Mouse (Mus musculus): ENCODE results near the gene Slc36a4. TPM values are rescaled to one million over a fixed set of nuclear protein-coding genes. Genes with fewer than 3 reads are reported as not detected.

The Slc36a4 gene
- total and polyA plus RNA-seq, 2 experiments from 2014 or later = 36.9 to 60.1 TPM

DNA sequence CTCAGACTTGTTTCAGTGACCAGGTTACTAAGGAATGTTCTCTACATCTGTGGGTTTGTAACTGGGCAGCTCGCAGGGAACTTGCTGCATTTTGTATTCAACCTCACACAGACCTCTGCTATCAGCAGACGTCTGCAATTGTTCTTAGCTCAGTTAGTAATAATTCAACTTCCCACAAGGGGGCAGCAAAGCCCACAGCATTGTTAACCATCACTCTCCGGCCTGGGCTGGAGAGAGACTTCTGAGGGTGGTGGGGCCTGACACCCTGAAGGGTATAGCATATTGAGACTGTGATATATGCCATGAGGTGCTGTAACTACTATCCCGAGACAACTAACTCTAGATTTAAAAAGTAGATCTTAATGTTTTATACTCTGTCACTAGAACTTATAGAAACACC, 24.3 kb upstream of the Slc36a4 start:
- Histone ChIP-seq H3K36me3 (ENCODE audit: insufficient read depth, low read length) (no peaks in the 10 kb centered on the region), H3K27me3 (ENCODE audit: insufficient read depth, low read length) (no peaks in the 10 kb centered on the region), H3K9me3 (ENCODE audit: low read length) (no peaks in the 10 kb centered on the region), H3K9ac (replicated peaks; ENCODE audit: low read length, poor library complexity, severe bottlenecking) (no peak overlapping the region), H3K4me1 (ENCODE audit: insufficient read depth, low read length) (no peaks in the 10 kb centered on the region), H3K27ac (ENCODE audit: low read depth, low read length) (no peak overlapping the region), H3K4me3 (ENCODE audit: low read depth, low read length) (no peak overlapping the region), H3K4me2 (ENCODE audit: low read depth, low read length, poor library complexity, severe bottlenecking) (no peak overlapping the region)
- peak; percentile 93 for TF ChIP-seq CTCF (IDR thresholded peaks at IDR 0.05)
- peak; percentile 84 for DNase-seq (ENCODE audit: low spot score)
- WGBS = 11% methylated on average over 4 of the region's 4 CpGs
- ATAC-seq (ENCODE audit: low FRiP score) = peak; percentile 60; the same call in 1 of the 2 replicates

DNA sequence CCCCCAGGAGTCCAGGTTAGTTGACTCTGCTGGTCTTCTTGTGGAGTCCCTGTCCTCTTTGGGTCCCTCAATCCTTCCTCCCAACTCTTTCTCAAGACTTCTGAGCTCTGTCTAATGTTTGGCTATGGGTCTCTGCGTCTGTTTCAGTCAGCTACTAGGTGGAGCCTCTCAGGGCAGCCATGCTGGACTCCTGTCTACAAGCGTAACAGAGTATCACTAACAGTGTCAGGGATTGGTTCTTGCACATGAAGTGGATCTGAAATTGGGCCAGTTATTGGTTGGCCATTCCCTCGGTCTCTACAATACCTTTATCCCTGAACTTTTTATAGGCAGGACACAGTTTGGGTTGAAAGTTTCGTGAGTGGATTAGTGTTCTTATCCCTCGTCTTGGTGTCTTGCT, 22.2 kb upstream of the Slc36a4 start:
- 93% methylated on average over 5 of the region's 5 CpGs for WGBS
- Histone ChIP-seq H3K9me3 (ENCODE audit: low read length) (no peaks in the 10 kb centered on the region), H3K27ac (ENCODE audit: low read depth, low read length) (no peak overlapping the region), H3K4me2 (ENCODE audit: low read depth, low read length, poor library complexity, severe bottlenecking) (no peak overlapping the region), H3K9ac (replicated peaks; ENCODE audit: low read length, poor library complexity, severe bottlenecking) (no peak overlapping the region), H3K36me3 (ENCODE audit: insufficient read depth, low read length) (no peaks in the 10 kb centered on the region), H3K4me1 (ENCODE audit: insufficient read depth, low read length) (no peaks in the 10 kb centered on the region), H3K4me3 (ENCODE audit: low read depth, low read length) (no peak overlapping the region), H3K27me3 (ENCODE audit: insufficient read depth, low read length) (no peaks in the 10 kb centered on the region)
- no peak for TF ChIP-seq CTCF (IDR thresholded peaks at IDR 0.05)
- ATAC-seq (ENCODE audit: low FRiP score) (no peak), DNase-seq (ENCODE audit: low spot score) (no peak)

GRCm38 (mm10) chr9:15693847-15694246, 15.7 kb upstream of the Slc36a4 start:
- Histone ChIP-seq H3K27me3 (ENCODE audit: insufficient read depth, low read length) (no peaks in the 10 kb centered on the region), H3K9me3 (ENCODE audit: low read length) (no peaks in the 10 kb centered on the region), H3K36me3 (ENCODE audit: insufficient read depth, low read length) (no peaks in the 10 kb centered on the region), H3K4me3 (ENCODE audit: low read depth, low read length) (no peak overlapping the region), H3K4me1 (ENCODE audit: insufficient read depth, low read length) (no peaks in the 10 kb centered on the region), H3K27ac (ENCODE audit: low read depth, low read length) (no peak overlapping the region), H3K4me2 (ENCODE audit: low read depth, low read length, poor library complexity, severe bottlenecking) (no peak overlapping the region), H3K9ac (replicated peaks; ENCODE audit: low read length, poor library complexity, severe bottlenecking) (no peak overlapping the region)
- DNase-seq (ENCODE audit: low spot score) = no peak
- ATAC-seq (ENCODE audit: low FRiP score) = no peak
- no peak for TF ChIP-seq CTCF (IDR thresholded peaks at IDR 0.05)
- 83% methylated on average over 4 of the region's 4 CpGs for WGBS

GRCm38 (mm10) chr9:15694989-15695388, 14.5 kb upstream of the Slc36a4 start:
- WGBS = 13% methylated on average over 5 of the region's 5 CpGs
- no peaks in the 10 kb centered on the region for H3K36me3 ChIP-seq (ENCODE audit: insufficient read depth, low read length)
- H3K4me1 ChIP-seq (ENCODE audit: insufficient read depth, low read length) = no peaks in the 10 kb centered on the region
- H3K9ac ChIP-seq (replicated peaks; ENCODE audit: low read length, poor library complexity, severe bottlenecking) = no peak overlapping the region
- no peaks in the 10 kb centered on the region for H3K9me3 ChIP-seq (ENCODE audit: low read length)
- no peak for TF ChIP-seq CTCF (IDR thresholded peaks at IDR 0.05)
- DNase-seq (ENCODE audit: low spot score) = no peak
- ATAC-seq (ENCODE audit: low FRiP score) = no peak; the same call in 1 of the 2 replicates
- no peak overlapping the region for H3K4me2 ChIP-seq (ENCODE audit: low read depth, low read length, poor library complexity, severe bottlenecking)
- H3K27me3 ChIP-seq (ENCODE audit: insufficient read depth, low read length) = no peaks in the 10 kb centered on the region
- H3K27ac ChIP-seq (ENCODE audit: low read depth, low read length) = no peak overlapping the region
- no peak overlapping the region for H3K4me3 ChIP-seq (ENCODE audit: low read depth, low read length)

DNA sequence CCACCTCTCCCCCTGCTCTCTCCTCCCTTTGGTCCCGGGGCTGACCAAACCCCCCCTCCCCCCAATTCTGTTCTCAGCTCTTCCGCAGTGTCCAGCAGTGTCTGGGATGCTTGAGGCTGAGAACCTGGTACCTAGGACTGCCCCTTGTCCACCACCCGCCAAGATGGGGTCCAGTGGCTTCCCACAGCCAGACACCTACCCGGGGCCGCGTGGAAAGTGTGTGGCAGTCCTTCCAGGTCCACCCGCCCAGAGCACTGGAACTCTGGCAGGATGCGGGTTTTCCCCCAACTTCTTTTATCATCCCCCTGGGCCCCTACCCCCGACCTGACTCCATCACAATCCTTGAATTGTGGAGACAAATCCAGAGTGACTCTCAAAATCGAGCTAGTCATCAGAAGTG, 3.8 kb upstream of the Slc36a4 start:
- peaks cover 3% of the 10 kb centered on the region; the same call in 1 of the 2 replicates for H3K4me1 ChIP-seq (ENCODE audit: insufficient read depth, low read length)
- DNase-seq (ENCODE audit: low spot score) (no peak), ATAC-seq (ENCODE audit: low FRiP score) (no peak)
- H3K36me3 ChIP-seq (ENCODE audit: insufficient read depth, low read length) = no peaks in the 10 kb centered on the region
- H3K4me2 ChIP-seq (ENCODE audit: low read depth, low read length, poor library complexity, severe bottlenecking) = no peak overlapping the region
- H3K9ac ChIP-seq (replicated peaks; ENCODE audit: low read length, poor library complexity, severe bottlenecking) = no peak overlapping the region
- 84% methylated on average over 10 of the region's 10 CpGs for WGBS
- H3K27ac ChIP-seq (ENCODE audit: low read depth, low read length) = no peak overlapping the region
- no peaks in the 10 kb centered on the region for H3K27me3 ChIP-seq (ENCODE audit: insufficient read depth, low read length)
- no peaks in the 10 kb centered on the region for H3K9me3 ChIP-seq (ENCODE audit: low read length)
- TF ChIP-seq CTCF (IDR thresholded peaks at IDR 0.05) = no peak
- H3K4me3 ChIP-seq (ENCODE audit: low read depth, low read length) = no peak overlapping the region

DNA sequence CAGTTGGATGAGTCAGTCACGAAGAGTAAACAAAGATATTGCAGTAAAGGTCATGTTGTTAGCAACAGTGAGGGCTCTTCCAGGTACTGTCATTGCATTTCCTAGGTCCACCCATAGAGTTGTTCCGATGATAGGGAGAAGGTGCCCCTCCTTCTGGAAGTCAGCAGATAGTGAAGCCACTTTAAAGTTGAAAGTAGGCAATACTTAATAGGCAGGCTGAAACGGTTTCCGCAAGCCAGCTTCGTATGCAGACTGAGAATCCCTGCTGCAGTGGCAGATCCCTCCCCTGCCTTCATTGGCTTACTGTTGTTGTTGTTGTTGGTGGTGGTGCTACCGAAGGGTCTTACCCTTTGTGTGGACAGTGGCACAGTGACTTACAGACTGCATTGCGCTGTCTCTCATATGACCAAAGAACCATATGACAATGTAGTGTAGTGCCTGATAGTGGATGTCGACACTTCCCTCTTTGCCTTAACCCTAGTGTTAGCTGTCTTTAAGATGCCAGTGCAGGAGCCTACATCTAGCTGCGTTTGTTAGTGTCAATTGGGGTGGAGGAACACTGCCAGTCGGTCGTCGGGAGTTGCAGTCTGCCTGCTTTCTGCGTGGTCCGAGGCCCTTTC, 449 bp upstream of the Slc36a4 start:
- peaks cover 9% of the 10 kb centered on the region; the same call in 1 of the 2 replicates for H3K4me1 ChIP-seq (ENCODE audit: insufficient read depth, low read length)
- TF ChIP-seq CTCF (IDR thresholded peaks at IDR 0.05) = peak; percentile 48
- 12% methylated on average over 14 of the region's 14 CpGs for WGBS
- H3K27ac ChIP-seq (ENCODE audit: low read depth, low read length) = peak overlapping the region; percentile 91
- H3K9me3 ChIP-seq (ENCODE audit: low read length) = no peaks in the 10 kb centered on the region
- ATAC-seq (ENCODE audit: low FRiP score) = peak; percentile 48
- H3K36me3 ChIP-seq (ENCODE audit: insufficient read depth, low read length) = no peaks in the 10 kb centered on the region
- peak overlapping the region; percentile 70 for H3K4me3 ChIP-seq (ENCODE audit: low read depth, low read length)
- no peaks in the 10 kb centered on the region for H3K27me3 ChIP-seq (ENCODE audit: insufficient read depth, low read length)
- H3K9ac ChIP-seq (replicated peaks; ENCODE audit: low read length, poor library complexity, severe bottlenecking) = peak overlapping the region; percentile 87
- peak overlapping the region; percentile 83 for H3K4me2 ChIP-seq (ENCODE audit: low read depth, low read length, poor library complexity, severe bottlenecking)
- DNase-seq (ENCODE audit: low spot score) = peak; percentile 34
